Mouse (Mus musculus): ENCODE measurements around the gene Smg7. TPM values are rescaled to one million over a fixed set of nuclear protein-coding genes. Genes with fewer than 3 reads are reported as not detected.
A peak's percentile ranks its signal among the peaks of the same experiment; 100 is the strongest.

Smg7 gene
- polyA plus RNA-seq, 1 experiment from 2014 or later = 29.8 TPM

DNA sequence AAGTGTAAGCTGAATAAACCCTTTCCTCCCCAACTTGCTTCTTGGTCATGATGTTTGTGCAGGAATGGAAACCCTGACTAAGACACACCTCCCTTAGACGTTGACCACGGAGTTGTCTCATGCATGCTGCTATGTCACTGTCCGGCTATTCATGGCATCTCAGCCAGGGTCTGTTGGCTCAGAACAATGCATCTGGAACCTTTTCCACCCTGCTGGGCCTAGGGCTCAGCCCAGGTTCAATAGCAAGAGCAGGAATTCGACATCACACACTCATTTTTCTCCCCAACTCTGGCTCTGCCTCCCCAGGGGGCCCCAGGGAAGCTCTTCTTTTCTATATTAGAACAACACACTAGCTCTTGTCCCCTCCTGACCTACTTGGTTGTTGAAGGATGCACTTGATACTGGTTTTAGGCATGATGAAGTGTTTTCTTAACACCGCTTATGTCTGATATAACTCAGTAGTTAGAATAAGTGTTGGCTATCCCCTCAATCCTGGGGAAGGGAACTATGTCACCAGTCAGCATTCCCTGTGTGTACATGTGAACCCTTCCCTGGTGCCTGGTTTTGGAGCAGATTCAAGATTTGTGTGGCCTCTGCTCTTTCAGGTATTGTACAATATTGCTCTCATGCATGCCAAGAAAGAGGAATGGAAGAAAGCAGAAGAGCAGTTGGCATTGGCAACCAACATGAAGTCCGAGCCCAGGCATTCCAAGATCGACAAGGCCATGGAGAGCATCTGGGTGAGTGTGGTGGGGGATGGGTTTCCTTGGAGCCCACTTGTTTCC lies 81.3 kb downstream of the Smg7 start:
- Histone ChIP-seq H3K27ac (no peak overlapping the region), H3K4me3 (no peak overlapping the region), H3K9ac (no peak overlapping the region), H3K36me3 (no peaks in the 10 kb centered on the region), H3K9me3 (0 out of 2 replicates have a peak, but pooled peaks cover 3% of the 10 kb centered on the region), H3K27me3 (no peaks in the 10 kb centered on the region), H3K4me1 (peaks cover 10% of the 10 kb centered on the region), H3K4me2 (no peak overlapping the region)
- no peak for ATAC-seq (ENCODE audit: insufficient number of reproducible peaks, insufficient read depth, low FRiP score, low TSS enrichment, low read depth)
- 84% methylated on average over 7 of the region's 7 CpGs for WGBS

DNA sequence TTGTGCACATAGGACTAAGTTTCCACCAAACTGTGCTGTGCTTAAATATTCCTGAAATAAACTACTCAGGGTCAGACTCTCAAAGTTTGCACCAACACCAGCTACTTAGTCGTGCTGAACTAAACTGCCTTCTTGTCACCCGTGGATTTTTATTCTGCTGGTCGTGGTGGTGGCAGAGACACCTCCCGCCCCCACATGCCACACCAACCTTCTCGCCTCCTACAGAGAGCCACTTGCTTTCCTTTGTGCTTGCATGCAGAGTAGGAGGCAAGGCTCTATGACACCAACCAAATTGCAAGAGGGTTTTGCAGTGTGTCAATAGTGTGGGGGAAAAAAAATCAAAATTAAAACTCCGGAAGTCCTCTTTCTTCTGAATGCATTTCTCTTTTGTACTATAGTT lies 82.9 kb downstream of the Smg7 start:
- Histone ChIP-seq H3K4me2 (no peak overlapping the region), H3K9ac (no peak overlapping the region), H3K4me1 (peaks cover 18% of the 10 kb centered on the region), H3K4me3 (no peak overlapping the region), H3K27me3 (no peaks in the 10 kb centered on the region), H3K36me3 (no peaks in the 10 kb centered on the region), H3K27ac (no peak overlapping the region), H3K9me3 (0 out of 2 replicates have a peak, but pooled peaks cover 3% of the 10 kb centered on the region)
- 87% methylated on average over 6 of the region's 6 CpGs for WGBS
- ATAC-seq (ENCODE audit: insufficient number of reproducible peaks, insufficient read depth, low FRiP score, low TSS enrichment, low read depth) = no peak

DNA sequence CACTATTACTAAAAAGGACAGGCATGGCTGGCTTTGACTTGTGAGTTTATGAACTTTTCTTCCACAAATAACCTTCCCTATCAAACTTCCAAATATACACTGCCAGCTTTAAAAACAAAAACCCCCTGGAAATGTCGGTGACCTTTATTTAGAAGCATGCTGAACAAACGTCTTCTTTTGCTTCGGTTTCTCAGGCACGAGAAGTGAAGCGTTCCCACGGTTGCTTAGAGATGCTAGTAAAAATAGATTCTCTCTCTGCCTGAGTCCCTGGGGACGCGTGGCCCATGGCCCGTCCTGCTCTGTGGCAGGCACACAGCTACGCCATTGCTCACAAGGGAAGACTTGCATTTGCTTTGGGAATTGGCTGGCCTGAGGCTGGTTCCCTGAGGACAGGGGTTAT lies 84.7 kb downstream of the Smg7 start:
- ATAC-seq (ENCODE audit: insufficient number of reproducible peaks, insufficient read depth, low FRiP score, low TSS enrichment, low read depth) = no peak
- Histone ChIP-seq H3K4me2 (no peak overlapping the region), H3K4me1 (peaks cover 18% of the 10 kb centered on the region), H3K9me3 (0 out of 2 replicates have a peak, but pooled peaks cover 1% of the 10 kb centered on the region), H3K9ac (no peak overlapping the region), H3K27ac (no peak overlapping the region), H3K27me3 (no peaks in the 10 kb centered on the region), H3K36me3 (no peaks in the 10 kb centered on the region), H3K4me3 (no peak overlapping the region)
- WGBS = 36% methylated on average over 10 of the region's 10 CpGs

DNA sequence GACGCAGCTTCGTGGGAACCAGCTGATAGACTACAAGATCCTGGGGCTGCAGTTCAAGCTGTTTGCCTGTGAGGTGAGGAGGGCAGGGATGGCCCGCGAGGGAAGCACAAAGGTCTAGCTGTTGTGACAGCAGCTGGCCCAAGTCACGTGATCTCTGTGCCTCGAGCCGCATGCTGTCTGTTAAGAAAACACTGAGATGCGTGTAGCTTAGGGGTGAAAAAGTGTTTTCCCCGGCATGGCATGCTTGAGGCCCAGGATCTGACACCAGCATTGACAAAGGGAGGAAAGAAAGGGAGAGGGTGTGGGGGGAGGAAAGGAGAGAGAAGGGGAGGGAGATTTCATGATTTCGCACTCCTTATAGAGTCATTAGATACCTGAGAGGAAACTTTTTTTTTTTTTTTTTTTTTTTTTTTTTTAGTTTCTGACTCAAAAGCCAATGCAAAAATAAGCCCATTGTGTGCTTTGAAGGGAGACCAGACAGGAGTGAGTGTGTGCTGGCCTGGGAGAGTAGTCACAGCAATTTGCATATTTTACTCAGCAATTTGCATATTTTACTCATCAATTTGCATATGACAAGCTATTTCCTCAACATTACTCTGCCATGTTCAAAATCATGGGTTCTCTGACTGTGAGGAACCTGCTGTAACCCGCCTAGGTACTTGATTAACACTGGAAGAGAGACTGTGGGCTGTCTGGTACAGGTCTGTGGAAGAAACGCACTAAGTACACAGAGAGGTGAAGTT lies 85.2 kb downstream of the Smg7 start:
- Histone ChIP-seq H3K27me3 (no peaks in the 10 kb centered on the region), H3K27ac (no peak overlapping the region), H3K4me1 (peaks cover 18% of the 10 kb centered on the region), H3K9ac (no peak overlapping the region), H3K9me3 (no peaks in the 10 kb centered on the region), H3K4me3 (no peak overlapping the region), H3K4me2 (no peak overlapping the region), H3K36me3 (no peaks in the 10 kb centered on the region)
- ATAC-seq (ENCODE audit: insufficient number of reproducible peaks, insufficient read depth, low FRiP score, low TSS enrichment, low read depth) = no peak
- 26% methylated on average over 12 of the region's 12 CpGs for WGBS

DNA sequence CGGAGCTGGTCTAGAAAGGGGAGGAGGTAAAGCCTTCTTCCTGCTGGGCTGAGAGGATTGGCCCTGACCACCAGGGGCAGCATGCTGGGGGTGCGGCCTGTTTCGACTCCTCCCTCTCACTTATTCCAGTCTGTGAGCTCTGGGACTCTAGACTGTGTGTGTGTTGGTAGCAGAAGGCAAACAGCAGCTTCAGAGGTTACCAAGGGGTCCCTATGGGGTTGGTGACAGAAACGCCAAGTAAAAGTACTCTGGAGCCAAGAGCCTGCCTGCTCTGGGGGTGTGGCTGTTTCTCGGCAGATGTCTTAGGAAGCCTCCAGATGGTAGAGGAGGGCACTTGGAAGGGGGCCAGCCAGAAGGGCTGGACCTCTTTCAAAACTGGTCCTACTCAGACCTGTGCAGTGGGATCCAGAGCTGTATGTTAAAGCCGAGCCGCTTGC lies 87.2 kb downstream of the Smg7 start:
- no peak overlapping the region for H3K9ac ChIP-seq
- no peaks in the 10 kb centered on the region for H3K9me3 ChIP-seq
- no peaks in the 10 kb centered on the region for H3K36me3 ChIP-seq
- no peak overlapping the region for H3K27ac ChIP-seq
- H3K27me3 ChIP-seq = no peaks in the 10 kb centered on the region
- peaks cover 18% of the 10 kb centered on the region for H3K4me1 ChIP-seq
- no peak overlapping the region for H3K4me3 ChIP-seq
- H3K4me2 ChIP-seq = peak overlapping the region; percentile 33
- ATAC-seq (ENCODE audit: insufficient number of reproducible peaks, insufficient read depth, low FRiP score, low TSS enrichment, low read depth) = peak; percentile 65
- 41% methylated on average over 7 of the region's 7 CpGs for WGBS

DNA sequence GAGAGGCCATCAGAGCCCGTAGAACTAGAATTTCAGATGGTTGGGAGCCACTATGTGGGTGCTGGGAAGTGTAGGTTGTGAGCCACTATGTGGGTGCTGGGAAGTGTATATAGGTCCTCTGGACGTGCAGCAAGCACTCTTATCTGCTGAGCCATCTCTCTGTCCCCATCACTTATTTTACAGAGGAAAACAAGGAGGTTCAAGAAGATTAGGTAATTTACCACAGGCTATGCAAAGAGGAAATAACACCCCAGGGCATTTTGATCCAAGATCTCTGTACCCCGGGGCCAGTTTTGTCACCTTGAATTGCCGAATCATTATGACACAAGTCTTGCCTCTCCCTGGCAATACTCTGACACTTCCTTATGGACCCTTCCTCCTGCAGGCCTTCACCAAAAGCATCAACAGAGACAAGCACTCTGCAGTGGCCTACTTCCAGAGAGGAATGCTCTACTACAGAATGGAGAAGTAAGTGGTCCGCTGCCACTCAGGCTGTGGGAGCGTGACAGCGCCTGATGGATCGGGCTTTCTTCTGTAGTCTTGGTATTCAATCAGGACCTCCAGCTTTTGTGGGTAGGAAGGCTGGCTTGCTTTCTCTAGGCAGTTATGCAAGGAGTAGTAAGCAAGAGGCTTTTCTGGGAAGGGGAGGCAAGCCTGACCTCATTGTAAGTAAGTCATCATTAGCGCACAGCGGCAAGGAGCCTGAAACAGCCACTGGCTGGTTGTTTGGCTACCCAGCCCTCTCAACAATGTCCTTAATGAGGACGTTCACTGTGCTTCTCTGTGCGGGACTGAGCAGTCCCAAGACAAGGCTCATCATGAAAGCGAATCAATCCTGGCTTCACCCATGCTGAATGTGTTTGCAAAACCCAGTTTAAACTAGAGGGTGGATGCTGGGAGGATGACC lies 91.7 kb downstream of the Smg7 start:
- ATAC-seq (ENCODE audit: insufficient number of reproducible peaks, insufficient read depth, low FRiP score, low TSS enrichment, low read depth) = no peak
- WGBS = 81% methylated on average over 13 of the region's 13 CpGs
- Histone ChIP-seq H3K9ac (no peak overlapping the region), H3K9me3 (no peaks in the 10 kb centered on the region), H3K4me2 (no peak overlapping the region), H3K27me3 (no peaks in the 10 kb centered on the region), H3K4me1 (peaks cover 20% of the 10 kb centered on the region), H3K36me3 (no peaks in the 10 kb centered on the region), H3K27ac (no peak overlapping the region), H3K4me3 (no peak overlapping the region)

DNA sequence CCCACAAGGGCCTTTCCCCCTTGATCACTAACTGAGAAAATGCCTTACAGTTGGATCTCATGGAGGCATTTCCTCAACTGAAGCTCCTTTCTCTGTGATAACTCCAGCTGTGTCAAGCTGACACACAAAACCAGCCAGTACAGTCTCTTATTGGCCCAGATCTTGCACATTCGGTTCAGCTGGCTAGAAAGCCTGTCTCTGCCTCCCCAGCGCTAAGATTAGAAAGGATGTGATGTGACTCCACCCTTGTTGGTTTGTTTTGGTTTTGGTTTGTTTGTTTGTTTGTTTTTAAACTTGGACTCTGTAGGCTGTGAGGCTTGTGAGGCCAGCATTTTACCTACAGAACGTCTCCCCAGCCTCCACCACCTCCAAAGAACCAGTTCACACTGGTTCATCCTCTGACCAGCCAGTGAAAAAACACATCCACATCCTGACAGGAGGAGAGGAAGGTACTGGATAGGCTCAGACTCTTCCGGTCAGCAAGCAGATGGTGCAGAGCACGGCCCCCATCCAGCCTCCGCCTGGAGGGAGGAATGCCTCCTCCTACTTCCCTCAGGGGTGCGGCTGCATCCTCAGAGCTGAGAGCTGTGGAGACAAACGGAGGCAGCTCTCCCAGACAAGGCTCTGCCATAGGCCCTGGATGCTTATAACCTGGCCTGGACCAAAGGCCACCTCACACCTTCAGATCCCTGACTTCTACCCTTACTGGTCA lies 92.7 kb downstream of the Smg7 start:
- Histone ChIP-seq H3K27ac (0 out of 2 replicates have a peak overlapping the region, but pooled peaks have one; percentile 2), H3K4me1 (peaks cover 13% of the 10 kb centered on the region), H3K9ac (no peak overlapping the region), H3K36me3 (no peaks in the 10 kb centered on the region), H3K27me3 (no peaks in the 10 kb centered on the region), H3K4me2 (no peak overlapping the region), H3K4me3 (no peak overlapping the region), H3K9me3 (no peaks in the 10 kb centered on the region)
- 25% methylated on average over 8 of the region's 8 CpGs for WGBS
- no peak for ATAC-seq (ENCODE audit: insufficient number of reproducible peaks, insufficient read depth, low FRiP score, low TSS enrichment, low read depth)

DNA sequence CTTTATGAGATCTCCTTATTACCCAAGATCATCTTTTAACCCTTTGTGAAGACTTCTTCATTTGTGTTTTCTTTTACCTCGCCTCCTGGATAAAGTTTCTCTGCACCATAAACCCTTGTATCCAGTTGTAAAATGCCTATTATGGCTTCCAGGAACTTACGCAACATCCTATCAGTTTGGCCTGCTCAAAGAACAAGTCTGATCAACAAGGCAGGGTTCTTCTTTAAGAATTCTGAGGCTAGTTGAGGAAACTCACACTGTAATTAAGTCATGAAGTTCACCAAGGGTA lies 94.1 kb downstream of the Smg7 start:
- no peak overlapping the region for H3K4me2 ChIP-seq
- no peak overlapping the region for H3K27ac ChIP-seq
- peaks cover 13% of the 10 kb centered on the region for H3K4me1 ChIP-seq
- H3K36me3 ChIP-seq = no peaks in the 10 kb centered on the region
- no peak overlapping the region for H3K9ac ChIP-seq
- H3K9me3 ChIP-seq = no peaks in the 10 kb centered on the region
- WGBS = 74% methylated on average over 2 of the region's 2 CpGs
- no peak for ATAC-seq (ENCODE audit: insufficient number of reproducible peaks, insufficient read depth, low FRiP score, low TSS enrichment, low read depth)
- no peaks in the 10 kb centered on the region for H3K27me3 ChIP-seq
- H3K4me3 ChIP-seq = no peak overlapping the region

DNA sequence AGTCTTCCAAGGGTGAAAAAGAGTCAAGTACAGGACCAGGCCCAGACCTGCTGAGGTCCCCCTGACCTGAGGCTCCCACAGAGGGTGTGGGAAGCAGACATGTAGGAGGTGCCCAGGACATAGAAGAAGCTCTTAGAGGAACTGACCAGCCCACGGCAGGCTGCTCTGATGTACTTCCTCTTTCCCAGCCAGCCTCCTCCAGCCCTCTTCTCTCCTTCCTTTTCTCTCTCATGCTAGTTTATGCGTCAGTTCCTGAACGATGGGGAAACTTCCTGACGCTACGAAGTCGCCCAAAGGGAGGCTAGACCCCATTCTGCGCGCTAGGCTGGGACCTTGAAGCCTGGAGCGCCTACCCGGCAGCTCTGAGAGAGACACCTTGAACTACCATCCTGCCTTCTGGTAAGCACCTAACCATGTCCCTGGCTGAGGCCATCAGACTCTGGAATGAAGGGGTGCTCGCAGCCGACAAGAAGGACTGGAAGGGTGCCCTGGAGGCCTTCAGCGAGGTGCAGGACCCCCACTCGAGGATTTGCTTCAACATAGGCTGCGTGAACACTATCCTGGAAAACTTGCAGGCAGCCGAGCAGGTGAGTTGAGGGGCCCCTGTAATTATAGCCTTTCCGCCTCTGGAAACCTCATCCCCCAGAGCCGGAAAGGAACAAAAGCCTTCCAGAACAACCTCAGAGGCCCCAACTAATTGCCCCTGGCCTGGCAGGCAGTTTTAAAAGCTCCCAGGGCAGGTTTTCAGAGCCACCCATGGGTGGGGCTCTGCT lies 94.6 kb downstream of the Smg7 start:
- Histone ChIP-seq H3K4me2 (no peak overlapping the region), H3K4me3 (no peak overlapping the region), H3K27ac (peak overlapping the region; percentile 40), H3K27me3 (no peaks in the 10 kb centered on the region), H3K9ac (no peak overlapping the region), H3K9me3 (no peaks in the 10 kb centered on the region), H3K36me3 (no peaks in the 10 kb centered on the region), H3K4me1 (peaks cover 13% of the 10 kb centered on the region)
- WGBS = 49% methylated on average over 18 of the region's 18 CpGs
- ATAC-seq (ENCODE audit: insufficient number of reproducible peaks, insufficient read depth, low FRiP score, low TSS enrichment, low read depth) = 0 out of 2 replicates have a peak, but pooled peaks have one; percentile 72

DNA sequence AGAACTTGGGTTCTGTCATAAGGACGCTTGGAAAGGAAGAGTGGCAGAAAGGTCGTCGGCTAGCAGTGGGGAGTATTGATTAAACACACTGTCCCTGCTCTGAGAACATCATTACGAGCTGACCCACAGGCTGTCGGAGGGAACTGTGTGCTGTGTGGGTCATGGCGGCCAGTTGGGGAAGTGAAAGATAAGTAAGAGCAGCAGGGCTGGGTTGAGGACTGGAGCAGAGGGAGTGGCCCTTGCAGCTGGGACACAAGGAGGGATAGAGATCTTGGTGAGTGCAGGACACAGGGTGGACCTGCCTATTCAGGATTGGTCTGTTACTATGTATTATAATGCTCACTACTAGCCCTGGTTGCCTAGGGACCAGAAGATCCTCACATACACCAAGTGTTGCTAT lies 97.5 kb downstream of the Smg7 start:
- 84% methylated on average over 6 of the region's 6 CpGs for WGBS
- H3K27me3 ChIP-seq = no peaks in the 10 kb centered on the region
- peaks cover 18% of the 10 kb centered on the region for H3K4me1 ChIP-seq
- H3K27ac ChIP-seq = no peak overlapping the region
- no peak overlapping the region for H3K4me3 ChIP-seq
- H3K9me3 ChIP-seq = no peaks in the 10 kb centered on the region
- H3K9ac ChIP-seq = no peak overlapping the region
- no peaks in the 10 kb centered on the region for H3K36me3 ChIP-seq
- no peak overlapping the region for H3K4me2 ChIP-seq
- ATAC-seq (ENCODE audit: insufficient number of reproducible peaks, insufficient read depth, low FRiP score, low TSS enrichment, low read depth) = no peak
